ENCODE assay signal across 28 mouse cellular contexts in genomic region chr1:132500535-132500934, GRCm38 (mm10). TPM values are rescaled to one million over a fixed set of nuclear protein-coding genes. Genes with fewer than 3 reads are reported as not detected.
DNase-seq lines count a peak whose midpoint lies in the region; ATAC-seq and TF ChIP-seq lines count a peak whose summit lies in the region.
"Had no signal": no experiment of that assay in that cellular context is flagged by ENCODE, and none has a peak within 500 bp of the region (broad histone marks: within the 10 kb centered on the region; RNA-seq: fewer than 3 reads in every experiment).

No protein-coding gene starts in this region.

- no peak overlapping the region for H3K9ac ChIP-seq in midbrain, embryonic 11.5 days (ENCODE audit: low read length)
- no peak overlapping the region for H3K9ac ChIP-seq in midbrain, postnatal 0 days (replicated peaks; ENCODE audit: low read length, poor library complexity, severe bottlenecking)
- H3K9ac ChIP-seq: embryonic facial prominence, embryonic 12.5 days; embryonic facial prominence, embryonic 15.5 days; forebrain, postnatal 0 days; heart, embryonic 12.5 days; heart, embryonic 15.5 days; hindbrain, embryonic 14.5 days had no signal

- H3K27me3 ChIP-seq in midbrain, embryonic 11.5 days (ENCODE audit: control insufficient read depth, insufficient read depth, low read length): no peaks in the 10 kb centered on the region
- no peaks in the 10 kb centered on the region for H3K27me3 ChIP-seq in midbrain, postnatal 0 days (ENCODE audit: insufficient read depth, low read length)
- H3K27me3 ChIP-seq: embryonic facial prominence, embryonic 12.5 days; embryonic facial prominence, embryonic 15.5 days; heart, embryonic 12.5 days; heart, embryonic 15.5 days; Patski had no signal

- ATAC-seq in midbrain, embryonic 11.5 days (ENCODE audit: low FRiP score): no peak
- ATAC-seq in midbrain, postnatal 0 days (ENCODE audit: low FRiP score): no peak
- ATAC-seq: forebrain, embryonic 14.5 days; forebrain, postnatal 0 days; hindbrain, postnatal 0 days; inflammation-experienced regulatory T-cells, adult 6 months; intestine, embryonic 16.5 days; Patski had no signal

- no peak overlapping the region for H3K4me2 ChIP-seq in midbrain, embryonic 11.5 days
- no peak overlapping the region for H3K4me2 ChIP-seq in midbrain, postnatal 0 days (ENCODE audit: low read depth, low read length, poor library complexity, severe bottlenecking)
- H3K4me2 ChIP-seq: embryonic facial prominence, embryonic 12.5 days; embryonic facial prominence, embryonic 15.5 days; heart, embryonic 12.5 days; heart, embryonic 15.5 days; hindbrain, embryonic 14.5 days had no signal

- no peak for TF ChIP-seq CTCF in midbrain, postnatal 0 days (IDR thresholded peaks at IDR 0.05)

- H3K4me3 ChIP-seq in midbrain, embryonic 11.5 days (ENCODE audit: low read depth, low read length): no peak overlapping the region
- H3K4me3 ChIP-seq in midbrain, postnatal 0 days (ENCODE audit: low read depth, low read length): no peak overlapping the region
- H3K4me3 ChIP-seq: embryonic facial prominence, embryonic 12.5 days; embryonic facial prominence, embryonic 15.5 days; gastrocnemius, adult 2 months; heart, embryonic 12.5 days; heart, embryonic 15.5 days had no signal

- DNase-seq in cerebellum, adult 11 months: peak; percentile 15
- DNase-seq in cerebellum, adult 8-10 months: no peak
- peak; percentile 41 for DNase-seq in cerebellum, adult 9-11 months
- DNase-seq in cerebellum, postnatal 4 days (ENCODE audit: low spot score in 2 of 2): no peak
- DNase-seq in midbrain, embryonic 11.5 days (ENCODE audit: low spot score, missing footprints): peak; percentile 1
- no peak for DNase-seq in midbrain, postnatal 0 days (ENCODE audit: low spot score)
- peak; percentile 56 to 69 for DNase-seq in cerebellum, postnatal 25 days
- no peak for DNase-seq in right cerebral cortex, postnatal 4 days
- DNase-seq: adrenal gland, postnatal 10 days; adrenal gland, postnatal 36 days; forebrain, postnatal 0 days; gastrocnemius, adult 2 months; gastrocnemius, postnatal 14 days; heart, adult 18-20 months; heart, postnatal 10 days; heart, postnatal 4 days; kidney, adult 18-20 months had no signal

- H3K9me3 ChIP-seq in midbrain, embryonic 11.5 days (ENCODE audit: control insufficient read depth, low read length): no peaks in the 10 kb centered on the region
- H3K9me3 ChIP-seq in midbrain, postnatal 0 days (ENCODE audit: low read length): no peaks in the 10 kb centered on the region
- H3K9me3 ChIP-seq: embryonic facial prominence, embryonic 12.5 days; embryonic facial prominence, embryonic 15.5 days; heart, embryonic 12.5 days; heart, embryonic 15.5 days had no signal

- H3K4me1 ChIP-seq in midbrain, embryonic 11.5 days (ENCODE audit: control insufficient read depth, insufficient read depth, low read length): no peaks in the 10 kb centered on the region
- no peaks in the 10 kb centered on the region for H3K4me1 ChIP-seq in midbrain, postnatal 0 days (ENCODE audit: insufficient read depth, low read length)
- H3K4me1 ChIP-seq: embryonic facial prominence, embryonic 12.5 days; embryonic facial prominence, embryonic 15.5 days; heart, embryonic 12.5 days; heart, embryonic 15.5 days had no signal

- peaks cover 19% of the 10 kb centered on the region for H3K36me3 ChIP-seq in midbrain, embryonic 11.5 days (ENCODE audit: control insufficient read depth, insufficient read depth, low read length)
- peaks cover 57% of the 10 kb centered on the region for H3K36me3 ChIP-seq in midbrain, postnatal 0 days (ENCODE audit: insufficient read depth, low read length)

- WGBS in midbrain, embryonic 11.5 days: 94% methylated on average over 2 of the region's 2 CpGs
- 98% methylated on average over 2 of the region's 2 CpGs for WGBS in midbrain, postnatal 0 days

- H3K27ac ChIP-seq in midbrain, embryonic 11.5 days (ENCODE audit: low read depth, low read length): no peak overlapping the region
- no peak overlapping the region for H3K27ac ChIP-seq in midbrain, postnatal 0 days (ENCODE audit: low read depth, low read length)
- H3K27ac ChIP-seq: embryonic facial prominence, embryonic 12.5 days; embryonic facial prominence, embryonic 15.5 days; gastrocnemius, adult 2 months; heart, embryonic 15.5 days; hindbrain, embryonic 14.5 days; hindbrain, postnatal 0 days had no signal

RNA-seq across cellular contexts. Expression of gene Tmem81, which starts 5.5 kb away (rescaled TPM):
- polyA plus RNA-seq in midbrain, embryonic 11.5 days (2014; fragmentation: Nextera tagmentation; extraction: Ambion mirVana): 0.86 and 1.5 TPM in 2 replicates
- 0.38 and 1.4 TPM in 2 replicates for total RNA-seq in midbrain, postnatal 0 days (2014; rRNA removed)
- polyA plus RNA-seq in midbrain, postnatal 0 days (2015; fragmentation: Nextera tagmentation; extraction: Ambion mirVana): 0.81 and 0.96 TPM in 2 replicates

RNA-seq across cellular contexts. Expression of gene Rbbp5, which starts 23.4 kb away (rescaled TPM):
- 65.2 and 65.9 TPM in 2 replicates for polyA plus RNA-seq in midbrain, embryonic 11.5 days (2014; fragmentation: Nextera tagmentation; extraction: Ambion mirVana)
- total RNA-seq in midbrain, postnatal 0 days (2014; rRNA removed): 22.6 and 31.4 TPM in 2 replicates
- polyA plus RNA-seq in midbrain, postnatal 0 days (2015; fragmentation: Nextera tagmentation; extraction: Ambion mirVana): 25.5 and 25.8 TPM in 2 replicates

RNA-seq across cellular contexts. Expression of gene Cntn2, which starts 42.5 kb away (rescaled TPM):
- polyA plus RNA-seq in midbrain, embryonic 11.5 days (2014; fragmentation: Nextera tagmentation; extraction: Ambion mirVana): 30.9 and 31.4 TPM in 2 replicates
- total RNA-seq in midbrain, postnatal 0 days (2014; rRNA removed): 55.4 and 69.2 TPM in 2 replicates
- 14.7 and 15.6 TPM in 2 replicates for polyA plus RNA-seq in midbrain, postnatal 0 days (2015; fragmentation: Nextera tagmentation; extraction: Ambion mirVana)
- total RNA-seq: adrenal gland, adult 18-20 months; adrenal gland, postnatal 36 days had no signal
- polyA plus RNA-seq: inflammation-experienced regulatory T-cells, adult 6 months had no signal

Comparison
In these comparisons a context has a peak if more than half of its experiments do, and no peak if none do; other contexts are left out.
1. DNase-seq: peak in cerebellum, adult 11 months (single experiment), cerebellum, adult 9-11 months (single experiment), midbrain, embryonic 11.5 days (single experiment) and cerebellum, postnatal 25 days (2 of 2); none in cerebellum, adult 8-10 months (single experiment), cerebellum, postnatal 4 days (0 of 2), midbrain, postnatal 0 days (single experiment) and right cerebral cortex, postnatal 4 days (single experiment).